Mouse (Mus musculus): ENCODE measurements at regions not wholly inside any gene's neighbourhood (a gene's known extent, or its start where the extent isn't known, plus 50 kb on each side); places are given as distances from the start of the nearest gene placed in this dataset.

DNA sequence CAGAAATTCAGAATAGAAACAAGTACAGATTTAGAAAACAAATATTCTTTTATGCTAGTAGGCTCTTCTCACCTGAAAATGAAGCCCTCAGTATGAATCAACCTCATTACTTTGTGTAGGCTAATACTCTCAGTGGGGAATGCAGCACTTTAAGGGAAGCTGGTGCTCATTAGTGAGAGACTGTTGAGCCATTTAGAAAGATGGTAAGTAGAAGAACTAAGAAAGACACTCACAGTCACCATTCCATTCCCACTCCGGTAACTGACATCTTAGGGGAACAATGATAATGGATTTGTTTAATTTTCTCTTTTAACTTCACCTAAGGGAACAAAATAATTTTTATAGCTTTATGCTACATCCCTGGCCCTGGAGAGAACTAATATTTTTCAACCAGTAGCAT, 648.0 kb upstream of the Nova1 start:
- DNase-seq, result no peak
- intact Hi-C loops (cut with DNase I), result no loop called here

DNA sequence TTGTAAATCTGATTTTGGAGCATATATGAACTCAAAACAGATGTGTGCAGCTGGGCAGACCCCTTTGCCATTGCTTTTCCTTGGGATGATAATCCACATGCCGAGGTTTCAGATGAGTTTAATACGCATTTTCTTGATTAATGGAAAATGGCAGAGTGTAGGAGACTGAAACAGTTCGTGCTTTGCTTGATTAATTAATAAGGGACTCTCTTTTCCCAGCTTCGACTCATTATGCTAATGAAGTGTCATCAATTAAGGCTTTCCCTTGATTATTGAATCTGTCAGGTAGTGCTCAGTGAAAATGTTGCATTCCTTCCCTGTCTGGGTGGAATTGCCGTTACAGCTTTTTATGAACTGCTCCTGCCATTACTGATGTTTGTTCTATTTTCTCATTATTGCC, 647.2 kb upstream of the Nova1 start:
- intact Hi-C loops (cut with DNase I), result no loop called here
- no peak for DNase-seq

DNA sequence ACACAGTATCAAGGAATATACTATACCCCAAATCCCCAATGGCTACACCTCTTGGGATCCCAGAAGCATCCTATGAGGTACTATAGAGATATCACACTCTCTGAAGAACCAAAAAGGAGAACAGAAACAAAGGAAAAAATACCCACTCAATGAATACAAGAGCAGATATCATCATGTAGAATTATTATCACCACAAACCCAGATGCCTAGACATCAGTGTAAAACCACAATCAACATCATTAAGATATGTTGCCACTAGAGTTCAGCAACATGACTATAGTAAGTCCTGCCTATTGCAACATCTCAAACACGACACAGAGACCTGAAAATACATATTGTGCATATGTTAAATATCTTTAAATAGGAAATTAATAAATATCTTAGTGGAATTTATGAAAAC, 612.9 kb upstream of the Nova1 start:
- intact Hi-C loops (cut with DNase I), result no loop called here
- no peak for DNase-seq

DNA sequence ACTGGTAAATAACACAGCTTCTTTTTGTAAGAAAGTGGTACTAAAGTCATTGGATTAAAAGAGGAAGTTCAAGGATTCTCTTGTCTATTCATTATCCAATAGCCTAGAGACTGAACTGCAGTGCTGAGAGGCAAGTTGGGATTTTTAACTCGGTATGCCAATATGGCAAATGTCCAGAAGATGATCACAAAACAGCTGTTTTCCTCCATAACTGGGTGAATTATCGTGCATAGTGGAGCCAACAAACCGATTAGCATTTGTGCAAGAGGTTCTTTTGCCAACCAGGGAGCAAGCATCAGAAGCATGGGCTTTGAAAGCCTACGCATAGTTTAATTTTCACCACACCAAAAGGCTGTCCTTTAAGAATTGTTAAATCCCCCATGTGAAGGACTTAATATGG, 593.5 kb upstream of the Nova1 start:
- intact Hi-C loops (cut with DNase I), result no loop called here
- DNase-seq, result no peak

DNA sequence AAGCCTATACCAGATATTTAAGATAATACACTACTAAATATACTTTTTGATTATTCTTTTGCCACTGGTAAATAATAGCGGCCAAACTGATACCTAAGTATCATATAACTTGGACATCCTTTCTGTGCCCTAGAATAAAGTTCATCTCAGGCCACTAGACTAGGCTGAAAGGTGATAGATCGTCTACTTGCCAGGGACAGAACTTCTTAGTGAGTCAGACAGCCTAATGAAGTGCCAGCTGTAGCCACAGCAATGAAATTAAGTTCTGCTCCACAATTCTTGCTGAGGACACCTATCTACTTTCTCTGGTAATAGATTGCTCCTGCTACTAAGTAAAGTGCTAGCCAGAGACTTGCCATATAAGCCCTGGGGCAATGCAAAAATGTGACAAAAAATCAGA, 587.8 kb upstream of the Nova1 start:
- intact Hi-C loops (cut with DNase I), result no loop called here
- DNase-seq, result no peak

DNA sequence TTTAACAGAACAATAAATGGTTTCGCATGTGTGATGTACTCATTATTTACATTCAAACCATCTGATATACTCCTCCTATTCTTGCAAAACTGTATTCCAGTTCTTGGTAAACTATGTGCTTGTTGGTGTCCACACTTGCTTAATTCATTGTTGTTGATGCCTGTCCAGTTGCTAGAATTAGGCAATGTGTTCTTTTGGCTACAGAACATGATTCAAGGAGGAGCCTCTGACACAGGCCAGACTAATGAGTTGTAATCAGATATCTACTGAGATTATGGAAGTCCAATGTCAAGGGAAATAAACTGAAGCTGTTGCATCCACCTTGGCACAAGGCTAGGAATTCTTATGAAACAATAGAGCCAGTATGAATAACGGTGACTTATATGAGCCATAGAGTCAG, 587.4 kb upstream of the Nova1 start:
- DNase-seq, result no peak
- intact Hi-C loops (cut with DNase I), result no loop called here

DNA sequence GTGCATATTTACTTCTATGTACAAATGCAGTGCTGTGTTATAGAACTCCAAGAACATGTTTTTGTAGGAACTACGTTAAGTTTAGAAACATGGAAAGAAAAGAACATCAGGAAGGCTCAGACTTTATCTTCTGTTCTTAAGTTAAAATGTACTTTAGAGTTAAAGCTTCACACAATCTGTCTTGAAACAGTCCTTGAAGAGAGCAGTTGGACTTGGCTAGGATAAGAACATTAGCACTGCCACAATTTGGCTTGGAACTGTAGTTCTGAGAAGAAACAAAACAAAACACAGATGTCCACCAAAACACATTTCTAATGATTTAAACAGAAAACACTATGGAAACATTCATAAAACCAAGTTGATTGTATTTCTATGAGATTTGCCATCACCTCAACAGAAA, 564.5 kb upstream of the Nova1 start:
- intact Hi-C loops (cut with DNase I), result no loop called here

DNA sequence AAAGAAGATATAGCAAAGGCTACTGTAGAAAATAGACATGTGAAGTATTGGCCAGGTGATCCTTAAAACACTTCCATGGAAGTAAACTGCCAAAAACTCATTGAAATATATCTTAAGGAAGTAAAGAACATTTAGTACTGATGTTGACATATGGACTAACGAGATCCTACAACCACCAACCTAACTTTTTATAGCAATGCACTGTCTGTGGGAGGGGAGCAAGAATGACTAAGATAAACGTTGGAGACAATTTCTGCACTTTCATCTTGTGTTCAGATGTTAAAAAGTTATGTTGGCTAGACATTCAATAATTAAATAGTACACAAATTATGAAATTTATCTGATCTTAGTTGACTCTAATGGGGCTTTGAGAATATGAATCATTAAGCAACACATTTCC, 534.5 kb upstream of the Nova1 start:
- DNase-seq, result no peak
- intact Hi-C loops (cut with DNase I), result no loop called here

More for the DNA sequence above, 564.5 kb upstream of the Nova1 start:
- DNase-seq, result no peak

DNA sequence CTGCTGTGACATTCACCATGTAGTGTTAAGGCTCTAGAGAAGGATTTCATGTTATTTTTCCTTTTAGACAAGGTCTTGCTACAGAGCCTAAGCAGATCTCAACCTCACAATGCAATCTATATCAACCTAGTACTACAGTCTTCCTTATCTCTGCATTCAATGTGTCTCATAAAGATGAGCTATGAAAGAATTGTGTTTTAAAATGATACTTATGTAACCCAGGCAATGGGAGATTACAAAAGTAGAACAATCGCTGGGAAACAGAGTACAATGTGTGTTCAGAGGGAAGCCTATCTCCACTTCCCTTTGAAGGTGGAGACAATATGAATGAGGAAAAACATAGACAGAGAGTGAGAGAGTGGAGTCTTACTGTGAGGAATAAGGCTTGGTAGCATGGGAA, 532.5 kb upstream of the Nova1 start:
- DNase-seq, result no peak
- intact Hi-C loops (cut with DNase I), result no loop called here

DNA sequence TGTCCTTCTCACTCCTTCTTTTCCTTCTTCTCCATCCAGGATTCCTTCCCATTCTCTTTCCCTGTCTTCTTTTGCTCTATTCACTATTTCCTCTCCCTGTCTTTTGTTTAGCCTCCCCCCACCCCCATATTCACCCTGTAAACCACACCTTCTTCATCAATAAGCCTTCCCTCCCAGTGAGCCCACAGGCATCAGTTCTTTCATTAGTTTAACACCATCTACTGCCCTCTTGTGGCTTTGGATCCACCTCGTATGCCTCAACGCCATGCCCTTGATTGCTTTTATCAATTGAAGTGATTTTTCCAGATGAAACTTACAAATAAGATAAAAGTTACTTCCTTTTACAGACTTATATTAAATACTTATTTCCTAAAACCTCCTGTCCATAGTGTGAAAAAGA, 494.7 kb upstream of the Nova1 start:
- peak in 1 of 2 experiments; percentile 17 for DNase-seq
- intact Hi-C loops (cut with DNase I), result loop anchor here (10.0 kb wide), 1 partner anchor 679 kb away; no protein-coding TSS in a partner anchor

DNA sequence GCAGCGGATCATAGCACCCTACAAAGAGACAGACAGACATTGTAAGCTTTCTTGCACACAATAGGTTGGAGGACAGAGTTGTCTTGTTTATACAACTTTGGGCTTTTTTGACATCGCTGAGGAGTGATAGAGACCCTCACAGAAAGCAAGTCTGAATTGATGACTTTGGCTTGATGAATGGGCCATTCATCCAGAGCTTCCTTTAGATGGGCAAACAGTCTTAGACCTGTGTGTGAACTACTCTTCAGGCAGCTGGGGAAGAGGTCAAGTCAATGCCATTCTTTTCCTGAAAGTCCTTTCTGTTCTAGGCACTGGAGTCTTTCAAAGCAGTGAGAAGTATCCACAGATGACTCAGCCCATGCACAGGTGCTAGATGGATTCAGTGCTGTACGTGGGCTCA, 457.2 kb upstream of the Nova1 start:
- DNase-seq, result no peak
- intact Hi-C loops (cut with DNase I), result no loop called here

DNA sequence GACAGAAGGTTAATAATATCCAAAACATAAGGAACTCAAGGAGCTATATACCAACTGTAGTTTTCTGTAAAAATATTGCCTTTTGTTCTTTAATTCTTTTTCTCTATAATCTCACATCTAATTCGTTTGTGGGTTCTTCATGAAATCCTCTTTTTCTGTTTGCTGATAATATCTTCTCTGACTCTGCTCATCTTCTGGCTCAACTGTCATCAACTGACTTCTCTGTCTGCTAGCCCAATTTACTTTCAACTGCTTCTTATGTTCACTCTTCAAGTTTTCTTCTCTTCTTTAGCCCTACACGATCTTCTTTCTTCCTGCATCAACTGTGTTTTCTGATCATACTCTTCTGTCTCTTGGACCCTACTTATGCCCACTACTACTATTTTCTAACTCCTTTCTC, 453.6 kb upstream of the Nova1 start:
- intact Hi-C loops (cut with DNase I), result no loop called here
- no peak for DNase-seq

DNA sequence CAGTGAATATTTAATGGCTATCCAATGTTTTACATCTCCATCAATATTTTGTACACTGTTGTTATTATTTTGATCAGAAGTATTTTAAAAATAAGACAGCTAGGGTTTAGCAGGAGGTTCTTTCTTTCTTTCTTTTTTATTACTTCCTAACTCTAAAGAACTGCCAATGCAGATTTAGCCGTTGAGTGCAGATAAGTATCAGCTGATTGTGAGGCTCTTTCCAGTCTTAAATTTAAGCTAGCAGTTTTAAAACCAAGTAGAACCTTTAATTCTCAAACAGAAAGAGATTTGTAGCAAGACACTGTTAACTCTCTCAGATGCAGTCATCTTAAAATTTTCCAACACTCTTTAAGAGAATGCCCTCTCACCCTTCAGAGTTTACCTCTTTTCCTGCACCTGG, 445.4 kb upstream of the Nova1 start:
- intact Hi-C loops (cut with DNase I), result no loop called here
- DNase-seq, result no peak

DNA sequence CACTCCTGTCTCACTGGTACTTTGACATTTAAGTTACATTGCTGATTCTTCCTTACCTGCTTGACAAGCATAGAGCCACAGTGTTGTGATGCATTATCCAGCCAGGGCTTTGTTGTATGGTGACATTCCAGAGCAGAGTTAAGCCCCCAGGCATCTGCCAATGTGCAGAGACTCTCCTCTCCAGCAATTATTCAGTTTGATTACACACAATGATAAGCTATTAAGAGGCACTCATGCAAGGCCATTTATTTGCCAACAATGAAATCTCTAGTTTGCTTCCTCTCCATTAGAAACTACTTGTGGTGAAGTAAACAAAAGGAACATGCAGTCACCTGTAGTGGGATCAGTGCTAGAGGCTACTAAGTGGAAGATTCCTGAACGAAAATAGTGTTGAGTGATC, 444.7 kb upstream of the Nova1 start:
- DNase-seq, result no peak
- intact Hi-C loops (cut with DNase I), result no loop called here

DNA sequence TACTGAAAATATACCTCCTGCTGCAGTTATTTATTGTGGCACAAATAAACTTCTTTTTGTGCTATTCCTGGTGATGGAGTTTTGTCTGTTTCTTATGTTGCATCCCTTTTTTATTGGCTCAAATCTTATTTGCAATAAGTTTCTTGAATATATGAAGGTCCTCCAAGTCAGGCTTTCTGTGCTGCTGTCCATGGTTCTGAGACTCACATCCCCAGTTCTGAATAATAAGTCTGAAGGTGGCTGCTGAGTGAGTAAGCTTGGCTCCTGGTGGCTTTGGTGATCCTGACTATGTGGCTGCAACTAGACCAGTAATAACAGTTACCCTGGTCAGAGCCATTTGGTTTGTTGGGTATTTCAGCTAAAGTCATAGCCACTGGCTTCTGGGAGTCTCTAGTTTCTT, 433.6 kb upstream of the Nova1 start:
- intact Hi-C loops (cut with DNase I), result no loop called here
- no peak for DNase-seq

DNA sequence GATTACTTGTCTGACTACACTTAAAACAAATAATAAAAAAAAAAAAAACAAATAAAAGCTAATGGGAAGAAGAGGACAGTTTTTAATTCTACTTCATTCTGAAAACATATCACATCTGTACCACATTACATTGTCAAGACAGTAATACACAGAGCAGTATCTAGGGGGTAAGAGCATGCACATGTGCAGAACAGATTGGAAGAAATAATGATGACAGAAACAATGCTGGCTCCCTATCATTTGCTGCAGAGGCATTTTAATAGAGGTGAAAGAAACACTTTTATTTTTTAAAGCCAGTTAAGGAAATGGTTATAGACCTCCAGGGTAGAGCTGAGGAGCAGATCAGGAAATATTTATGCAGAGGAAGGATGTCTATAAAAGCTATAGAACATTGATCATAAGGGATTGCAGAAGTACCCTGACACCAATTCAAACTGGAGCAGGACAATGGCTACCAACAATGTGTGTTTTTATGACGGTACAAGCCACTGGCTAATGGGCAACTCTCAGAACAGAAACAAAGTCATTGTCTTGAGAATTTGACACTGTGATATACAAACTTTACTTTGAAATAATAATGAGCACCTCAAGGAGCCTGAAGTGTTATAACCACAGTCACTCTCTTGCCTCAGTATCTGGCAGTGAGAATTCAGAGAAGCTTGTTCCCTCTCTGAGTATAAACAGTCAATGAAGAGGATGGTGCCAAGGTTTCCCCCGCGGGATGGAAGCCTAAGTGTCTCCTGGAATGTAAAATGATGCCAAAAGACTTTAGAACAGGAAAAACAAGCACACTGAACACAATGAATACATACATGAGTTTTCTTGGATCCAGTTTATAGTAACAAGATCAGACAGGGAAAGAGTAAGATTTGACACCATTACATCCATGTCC, 425.1 kb upstream of the Nova1 start:
- intact Hi-C loops (cut with DNase I), result no loop called here
- DNase-seq, result no peak

DNA sequence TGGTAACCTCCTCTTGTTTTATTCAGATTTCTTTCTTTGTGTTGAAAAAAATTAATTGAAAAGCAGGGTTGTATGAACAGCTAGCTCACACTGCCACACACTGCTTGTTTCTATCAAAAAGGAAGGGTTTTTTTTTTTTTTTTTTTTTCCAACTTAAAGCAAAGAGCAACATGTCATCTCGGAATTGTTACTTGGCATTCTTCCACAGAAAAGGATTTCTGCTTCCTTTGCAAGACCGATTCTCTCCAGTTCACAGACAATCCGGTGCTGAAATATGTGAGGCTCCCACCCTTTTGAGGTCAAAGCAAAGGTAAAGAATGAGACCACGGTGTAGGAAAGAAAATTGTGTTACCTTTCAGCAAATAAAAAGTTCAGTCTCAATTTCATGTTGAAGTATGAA, 401.3 kb upstream of the Nova1 start:
- intact Hi-C loops (cut with DNase I), result no loop called here
- DNase-seq, result no peak

DNA sequence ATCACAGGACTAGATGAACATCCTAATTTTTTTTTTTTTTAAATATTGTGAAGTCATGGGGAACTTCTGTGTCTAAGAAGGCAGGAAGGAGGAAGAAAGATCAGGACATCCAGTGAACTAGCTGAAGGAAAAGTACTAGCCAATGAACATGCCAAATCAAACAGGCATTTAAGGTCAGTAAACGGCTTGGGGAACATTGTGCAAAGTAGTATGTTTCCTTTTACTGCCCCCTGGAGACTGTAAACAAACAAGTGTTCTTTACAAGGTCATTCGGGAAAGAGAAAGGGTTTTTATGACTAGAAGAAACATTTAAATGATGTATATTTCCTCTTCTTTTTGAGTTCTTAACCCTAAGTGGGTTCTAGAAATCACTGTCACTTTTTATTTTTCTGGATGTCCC, 400.6 kb upstream of the Nova1 start:
- intact Hi-C loops (cut with DNase I), result no loop called here
- DNase-seq, result no peak

DNA sequence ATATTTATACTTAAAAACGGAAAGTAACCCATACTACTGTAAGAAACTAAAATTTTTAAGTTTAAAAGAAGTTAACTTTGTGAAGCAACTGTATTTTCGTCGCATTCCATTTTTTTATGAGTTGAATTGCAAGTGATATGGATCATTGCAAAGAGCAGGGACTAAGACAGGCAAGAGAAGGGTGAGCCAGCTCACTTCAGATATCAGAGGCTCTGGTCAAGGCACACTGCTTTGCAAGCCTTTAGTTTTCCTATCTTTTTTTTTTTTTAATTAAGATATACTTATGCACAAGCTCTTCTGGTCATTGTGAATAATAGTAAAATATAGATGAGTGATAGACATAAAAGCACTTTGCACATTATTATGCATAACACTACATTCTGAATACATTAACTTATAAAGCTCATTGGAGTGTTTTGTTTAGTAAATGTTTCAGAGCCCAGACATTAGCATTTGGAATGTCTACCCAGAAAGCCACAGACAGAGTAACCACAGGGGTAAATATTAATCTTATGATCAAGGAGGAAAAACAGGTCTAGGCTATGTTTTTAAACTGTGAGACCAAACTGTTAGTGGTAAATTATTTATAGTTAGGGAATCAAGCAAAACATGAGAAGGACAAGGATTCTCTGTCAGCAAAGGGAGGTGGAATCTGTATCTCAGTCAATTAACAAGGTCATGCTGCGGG, 392.8 kb upstream of the Nova1 start:
- intact Hi-C loops (cut with DNase I), result no loop called here
- no peak for DNase-seq

DNA sequence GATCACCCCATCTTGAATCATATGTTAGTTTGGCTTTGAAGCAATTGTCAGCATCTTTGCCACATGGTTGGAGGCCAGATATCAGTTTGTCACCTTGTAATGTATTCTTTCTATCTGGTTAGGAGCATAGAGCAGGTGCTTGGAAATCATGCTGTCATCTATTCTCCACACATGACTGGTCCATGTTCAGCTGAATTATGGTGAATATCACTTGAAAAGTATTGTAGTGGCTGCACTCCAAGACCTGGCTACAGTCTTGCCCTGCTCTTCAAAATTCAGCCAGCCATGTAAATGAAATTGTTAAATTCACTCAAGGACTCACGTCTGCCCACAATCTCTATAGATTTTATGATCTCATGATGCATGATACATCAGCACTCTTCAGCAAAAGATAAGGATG, 384.2 kb upstream of the Nova1 start:
- no peak for DNase-seq
- intact Hi-C loops (cut with DNase I), result no loop called here

DNA sequence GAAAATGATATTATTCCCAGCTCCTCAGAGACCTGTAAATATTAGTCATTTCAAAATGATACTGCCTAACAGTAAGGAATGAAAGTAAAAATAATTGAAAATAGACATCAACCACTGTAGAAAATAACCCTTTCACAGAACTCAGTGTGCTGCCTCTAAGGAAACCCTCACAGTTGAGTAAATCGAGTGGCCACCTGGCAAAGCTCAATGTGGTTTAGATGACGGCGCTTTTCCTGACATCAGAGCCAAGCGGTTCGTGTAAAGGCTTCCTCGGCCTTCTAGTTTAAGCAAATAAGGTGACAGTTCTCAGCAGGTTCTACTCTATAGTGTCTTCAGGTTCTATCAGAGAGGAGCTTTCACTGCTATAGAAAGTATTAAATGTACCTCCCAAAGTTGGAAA, 379.9 kb upstream of the Nova1 start:
- DNase-seq, result no peak
- intact Hi-C loops (cut with DNase I), result no loop called here

DNA sequence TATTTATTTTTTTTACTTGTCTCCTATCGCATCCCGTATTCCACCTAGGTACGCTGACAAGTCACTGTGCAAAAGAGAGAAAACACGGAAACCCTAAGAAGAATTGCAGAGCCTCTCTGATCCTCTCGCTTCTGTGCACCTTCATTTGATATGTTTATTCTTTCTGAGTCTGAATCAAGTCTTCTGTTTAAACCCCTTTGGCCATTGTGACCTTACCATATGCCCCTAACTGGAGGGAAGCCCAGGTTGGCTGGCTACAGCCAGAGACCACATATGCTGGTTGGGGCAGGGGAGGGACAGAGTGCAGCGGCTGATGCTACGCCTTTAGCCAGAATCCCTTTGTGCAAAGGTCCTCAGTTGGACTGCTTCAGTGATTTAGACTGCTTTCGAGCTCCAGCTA, 346.0 kb upstream of the Nova1 start:
- DNase-seq, result no peak
- intact Hi-C loops (cut with DNase I), result no loop called here

All from heart, postnatal 14 days (tissue).